Mouse (Mus musculus) midbrain, embryonic 11.5 days (tissue): ENCODE results near the gene Nutf2. TPM values are rescaled to one million over a fixed set of nuclear protein-coding genes. Genes with fewer than 3 reads are reported as not detected.

Experiments
- ATAC-seq: fragments of 200-750 bp; cut with Nextera tagmentation; 2 replicates; pipeline ENCODE4 v1.8.0; 2017; ENCODE audit warnings: moderate TSS enrichment, moderate library complexity; ENCODE audit not compliant: low FRiP score
- DNase-seq: peaks from one replicate; pipeline ENCODE4 v3.0.0; 2015; ENCODE audit warnings: low spot score; ENCODE audit errors: missing footprints
- H3K27ac ChIP-seq: fragments of 300-500 bp; sonication (generic); 2 replicates; pipeline ENCODE4 v1.5.1; 2014; ENCODE audit warnings: low read depth, low read length
- H3K27me3 ChIP-seq: fragments of 300-500 bp; sonication (generic); 2 replicates; pipeline ENCODE4 v1.6.1; 2014; ENCODE audit warnings: mild to moderate bottlenecking, low read length, moderate library complexity, mixed read lengths; ENCODE audit not compliant: control insufficient read depth, insufficient read depth
- H3K36me3 ChIP-seq: fragments of 300-500 bp; sonication (generic); 2 replicates; pipeline ENCODE4 v1.6.1; 2014; ENCODE audit warnings: mild to moderate bottlenecking, low read length, moderate library complexity, mixed read lengths; ENCODE audit not compliant: control insufficient read depth, insufficient read depth
- H3K4me1 ChIP-seq: fragments of 300-500 bp; sonication (generic); 2 replicates; pipeline ENCODE4 v1.6.1; 2014; ENCODE audit warnings: low read length; ENCODE audit not compliant: control insufficient read depth, insufficient read depth
- H3K4me2 ChIP-seq: fragments of 300-500 bp; sonication (generic); 2 replicates; pipeline ENCODE4 v1.6.1; 2014; ENCODE audit warnings: mild to moderate bottlenecking, moderate library complexity
- H3K4me3 ChIP-seq: fragments of 300-500 bp; sonication (generic); 2 replicates; pipeline ENCODE4 v1.5.1; 2014; ENCODE audit warnings: low read depth, low read length
- H3K9ac ChIP-seq: fragments of 300-500 bp; sonication (generic); 2 replicates; pipeline ENCODE4 v1.6.1; 2014; ENCODE audit warnings: low read length
- H3K9me3 ChIP-seq: fragments of 300-500 bp; sonication (generic); 2 replicates; pipeline ENCODE4 v1.6.1; 2016; ENCODE audit warnings: low read length; ENCODE audit not compliant: control insufficient read depth
- WGBS: fragments of 180-500 bp; shearing (Covaris S2); extraction: QIAGEN DNeasy Blood & Tissue Kit; methylation state at CpG from one replicate; pipeline ENCODE4 v1.1.7; 2014; 5-methylcytosine and 5-hydroxymethylcytosine counted together
- polyA plus RNA-seq: library from polyadenylated mRNA; unstranded; fragments of >200 nt; fragmentation: Nextera tagmentation; extraction: Ambion mirVana; gene quantifications from 2 replicates; pipeline ENCODE4 v1.2.1, GENCODE M21; 2014

Nutf2 gene
- polyA plus RNA-seq, 1 experiment from 2014 or later: 367 TPM

- Histone ChIP-seq H3K9ac (peak overlapping the region; percentile 93), H3K4me3 (peak overlapping the region; percentile 95), H3K27me3 (no peaks in the 10 kb centered on the region), H3K4me1 (peaks cover 33% of the 10 kb centered on the region), H3K4me2 (peak overlapping the region; percentile 86), H3K36me3 (peaks cover 10% of the 10 kb centered on the region), H3K27ac (no peak overlapping the region), H3K9me3 (no peaks in the 10 kb centered on the region)
- ATAC-seq: no peak
- DNase-seq: no peak
- 6% methylated on average over 1 of the region's 1 CpGs for WGBS
These were observed 1.6 kb downstream of the Nutf2 start for GRCm38 (mm10) chr8:105861951-105862350.

- Histone ChIP-seq H3K4me3 (no peak overlapping the region), H3K4me1 (peaks cover 13% of the 10 kb centered on the region), H3K9ac (no peak overlapping the region), H3K4me2 (no peak overlapping the region), H3K9me3 (no peaks in the 10 kb centered on the region), H3K27ac (no peak overlapping the region), H3K27me3 (no peaks in the 10 kb centered on the region), H3K36me3 (peaks cover 20% of the 10 kb centered on the region)
- 82% methylated on average over 6 of the region's 6 CpGs for WGBS
- ATAC-seq (no peak), DNase-seq (no peak)
These were observed 6.1 kb downstream of the Nutf2 start for GRCm38 (mm10) chr8:105866364-105867029.

GRCm38 (mm10) chr8:105874301-105874700 is 13.9 kb downstream of the Nutf2 start:
- DNase-seq (no peak), ATAC-seq (no peak)
- Histone ChIP-seq H3K4me3 (no peak overlapping the region), H3K27ac (no peak overlapping the region), H3K36me3 (peaks cover 29% of the 10 kb centered on the region), H3K4me1 (no peaks in the 10 kb centered on the region), H3K4me2 (no peak overlapping the region), H3K9me3 (no peaks in the 10 kb centered on the region), H3K27me3 (no peaks in the 10 kb centered on the region), H3K9ac (no peak overlapping the region)
- WGBS: 91% methylated on average over 6 of the region's 6 CpGs

- DNase-seq (peak; percentile 99), ATAC-seq (peak; percentile 79)
- Histone ChIP-seq H3K36me3 (peaks cover 25% of the 10 kb centered on the region), H3K27ac (no peak within 1 kb of the TSS), H3K4me1 (peaks cover 16% of the 10 kb centered on the region), H3K4me2 (peak within 1 kb of the TSS; percentile 60), H3K9ac (peak within 1 kb of the TSS; percentile 86), H3K4me3 (peak within 1 kb of the TSS; percentile 74), H3K27me3 (no peaks in the 10 kb centered on the region), H3K9me3 (no peaks in the 10 kb centered on the region)
- WGBS: 2% methylated on average over 45 of the region's 45 CpGs
These were observed 20.6 kb downstream of the Nutf2 start, which contains the start of gene Edc4 for GRCm38 (mm10) chr8:105880754-105881520. TSS of gene Edc4 (plus strand) at chr8:105880881.

- ATAC-seq: no peak
- no peaks in the 10 kb centered on the region for H3K9me3 ChIP-seq
- DNase-seq: no peak
- H3K27me3 ChIP-seq: no peaks in the 10 kb centered on the region
- H3K4me1 ChIP-seq: 0 out of 2 replicates have a peak, but pooled peaks cover 2% of the 10 kb centered on the region
- H3K4me3 ChIP-seq: no peak overlapping the region
- H3K36me3 ChIP-seq: peaks cover 53% of the 10 kb centered on the region
- no peak overlapping the region for H3K4me2 ChIP-seq
- 94% methylated on average over 12 of the region's 12 CpGs for WGBS
- no peak overlapping the region for H3K9ac ChIP-seq
- H3K27ac ChIP-seq: no peak overlapping the region
These were observed 29.5 kb downstream of the Nutf2 start for GRCm38 (mm10) chr8:105889756-105890465.

- no peak overlapping the region for H3K27ac ChIP-seq
- no peaks in the 10 kb centered on the region for H3K9me3 ChIP-seq
- no peaks in the 10 kb centered on the region for H3K27me3 ChIP-seq
- no peak overlapping the region for H3K9ac ChIP-seq
- H3K36me3 ChIP-seq: peaks cover 43% of the 10 kb centered on the region
- H3K4me2 ChIP-seq: no peak overlapping the region
- WGBS: 92% methylated on average over 6 of the region's 6 CpGs
- H3K4me1 ChIP-seq: 0 out of 2 replicates have a peak, but pooled peaks cover 2% of the 10 kb centered on the region
- no peak for ATAC-seq
- no peak for DNase-seq
- H3K4me3 ChIP-seq: no peak overlapping the region
These were observed 30.5 kb downstream of the Nutf2 start for GRCm38 (mm10) chr8:105890870-105891269.

GRCm38 (mm10) chr8:105892432-105892831 is 32.1 kb downstream of the Nutf2 start:
- Histone ChIP-seq H3K9me3 (no peaks in the 10 kb centered on the region), H3K9ac (no peak overlapping the region), H3K4me3 (no peak overlapping the region), H3K4me1 (0 out of 2 replicates have a peak, but pooled peaks cover 2% of the 10 kb centered on the region), H3K4me2 (no peak overlapping the region), H3K36me3 (peaks cover 31% of the 10 kb centered on the region), H3K27me3 (no peaks in the 10 kb centered on the region), H3K27ac (no peak overlapping the region)
- 88% methylated on average over 6 of the region's 6 CpGs for WGBS
- ATAC-seq: peak; percentile 36; the same call in 1 of the 2 replicates
- DNase-seq: no peak

GRCm38 (mm10) chr8:105893339-105893738 is 33.0 kb downstream of the Nutf2 start, which contains the start of gene Nrn1l:
TSS of gene Nrn1l (plus strand) at chr8:105893567.
- 5% methylated on average over 11 of the region's 11 CpGs for WGBS
- H3K36me3 ChIP-seq: peaks cover 22% of the 10 kb centered on the region
- H3K9ac ChIP-seq: no peak within 1 kb of the TSS
- no peak within 1 kb of the TSS for H3K27ac ChIP-seq
- 0 out of 2 replicates have a peak, but pooled peaks cover 2% of the 10 kb centered on the region for H3K4me1 ChIP-seq
- H3K9me3 ChIP-seq: no peaks in the 10 kb centered on the region
- no peak within 1 kb of the TSS for H3K4me2 ChIP-seq
- ATAC-seq (peak; percentile 93), DNase-seq (peak; percentile 93)
- no peak within 1 kb of the TSS for H3K4me3 ChIP-seq
- H3K27me3 ChIP-seq: no peaks in the 10 kb centered on the region
